Mouse (Mus musculus) liver, postnatal 0 days (tissue): ENCODE measurements around the gene Hnrnpul2. TPM values are rescaled to one million over a fixed set of nuclear protein-coding genes. Genes with fewer than 3 reads are reported as not detected.

Source experiments
- ATAC-seq: fragments of 200-750 bp; cut with Nextera tagmentation; 2 replicates; pipeline ENCODE4 v1.8.0; 2017; ENCODE audit warnings: mild to moderate bottlenecking, moderate library complexity
- DNase-seq: peaks from one replicate; pipeline ENCODE4 v3.0.0-alpha.2; 2016
- H3K27ac ChIP-seq: fragments of 300-500 bp; sonication (generic); 2 replicates; pipeline ENCODE4 v1.5.1; 2014; ENCODE audit warnings: antibody characterized with exemption, moderate library complexity, mild to moderate bottlenecking, low read depth
- H3K27me3 ChIP-seq: fragments of 300-500 bp; sonication (generic); 2 replicates; pipeline ENCODE4 v1.6.1; 2014; ENCODE audit warnings: low read length, control low read depth, mixed read lengths; ENCODE audit not compliant: insufficient read depth
- H3K36me3 ChIP-seq: fragments of 300-500 bp; sonication (generic); replicated peaks from 2 replicates; pipeline ENCODE4 v1.6.1; 2014; ENCODE audit warnings: mild to moderate bottlenecking, control low read depth, low read length, moderate library complexity, mixed read lengths; ENCODE audit not compliant: insufficient read depth
- H3K4me1 ChIP-seq: fragments of 300-500 bp; sonication (generic); 2 replicates; pipeline ENCODE4 v1.6.1; 2014; ENCODE audit warnings: antibody characterized with exemption, mild to moderate bottlenecking, control low read depth; ENCODE audit not compliant: insufficient read depth
- H3K4me2 ChIP-seq: fragments of 300-500 bp; sonication (generic); 2 replicates; pipeline ENCODE4 v1.6.1; 2014; ENCODE audit warnings: low read depth, mild to moderate bottlenecking, low read length, moderate library complexity, mixed read lengths
- H3K4me3 ChIP-seq: fragments of 300-500 bp; sonication (generic); 2 replicates; pipeline ENCODE4 v1.5.1; 2014; ENCODE audit warnings: low read depth, low read length
- H3K9ac ChIP-seq: fragments of 300-500 bp; sonication (generic); replicated peaks from 2 replicates; pipeline ENCODE4 v1.6.1; 2014; ENCODE audit warnings: mild to moderate bottlenecking, moderate library complexity
- H3K9me3 ChIP-seq: fragments of 300-500 bp; sonication (generic); 2 replicates; pipeline ENCODE4 v1.6.1; 2016; ENCODE audit warnings: mild to moderate bottlenecking, control low read depth, low read length, mixed read lengths
- CTCF ChIP-seq: sonication (generic); IDR thresholded peaks from 2 replicates; pipeline ENCODE4 v1.5.1; 2016; ENCODE audit warnings: antibody characterized with exemption, low read depth
- EP300 ChIP-seq: IDR thresholded peaks from 2 replicates; pipeline ENCODE4 v1.6.1; 2016; ENCODE audit warnings: antibody characterized with exemption, low read depth, mild to moderate bottlenecking
- WGBS: fragments of 180-500 bp; shearing (Covaris S2); extraction: QIAGEN DNeasy Blood & Tissue Kit; methylation state at CpG from one replicate; pipeline ENCODE4 v1.1.7; 2014; ENCODE audit not compliant: insufficient replicate concordance; 5-methylcytosine and 5-hydroxymethylcytosine counted together
- polyA plus RNA-seq: library from polyadenylated mRNA; unstranded; fragments of >200 nt; fragmentation: Nextera tagmentation; extraction: Ambion mirVana; gene quantifications from 2 replicates; pipeline ENCODE4 v1.2.1, GENCODE M21; 2015

Gene Hnrnpul2
- polyA plus RNA-seq, 1 experiment from 2014 or later, result 2.1 TPM

DNA sequence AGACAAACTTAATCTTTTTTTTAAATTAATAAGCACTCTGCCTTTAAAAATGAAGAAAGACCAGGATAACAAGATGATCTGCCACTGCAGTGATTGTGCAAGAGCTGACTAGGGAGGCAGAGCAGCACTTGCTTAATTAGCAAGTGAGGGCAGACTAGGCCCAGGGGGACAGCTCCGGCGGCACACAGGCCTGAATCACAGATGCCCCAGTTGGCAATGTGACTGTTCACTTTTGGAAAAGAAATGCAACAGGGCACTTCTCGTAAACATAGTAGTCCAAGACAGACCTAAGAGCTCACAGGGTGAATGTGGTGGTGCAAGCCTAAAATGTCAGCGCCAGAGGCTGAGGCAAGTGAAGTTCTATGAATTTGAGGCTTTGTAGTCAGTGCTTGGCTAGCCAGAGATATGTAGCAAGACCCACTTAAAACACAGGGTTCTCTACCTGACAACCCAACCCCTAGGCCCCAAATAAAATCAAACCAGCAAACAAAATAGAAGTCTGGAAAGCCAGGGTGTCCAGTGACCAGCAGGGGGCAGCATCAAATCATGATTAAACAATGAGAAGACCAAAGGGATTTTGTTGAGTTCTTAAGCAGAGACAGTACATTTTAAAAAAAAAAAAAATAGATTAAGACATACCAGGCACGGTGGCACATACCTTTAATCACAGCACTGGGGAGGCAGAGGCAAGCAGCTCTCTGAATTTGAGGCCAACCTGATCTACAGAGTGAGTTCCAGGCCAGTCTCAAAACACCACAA, 24.7 kb downstream of the Hnrnpul2 start:
- DNase-seq, result peak; percentile 83
- TF ChIP-seq CTCF (peak; percentile 82), EP300 (no peak)
- Histone ChIP-seq H3K9me3 (no peaks in the 10 kb centered on the region), H3K4me2 (no peak overlapping the region), H3K9ac (no peak overlapping the region), H3K4me3 (no peak overlapping the region), H3K27me3 (no peaks in the 10 kb centered on the region), H3K27ac (no peak overlapping the region), H3K4me1 (peaks cover 15% of the 10 kb centered on the region), H3K36me3 (peaks cover 24% of the 10 kb centered on the region)
- peak; percentile 22 for ATAC-seq
- 55% methylated on average over 5 of the region's 5 CpGs for WGBS

GRCm38 (mm10) chr19:8848356-8848755, 28.5 kb downstream of the Hnrnpul2 start:
- Histone ChIP-seq H3K27ac (no peak overlapping the region), H3K4me2 (no peak overlapping the region), H3K4me3 (no peak overlapping the region), H3K36me3 (peaks cover 20% of the 10 kb centered on the region), H3K9ac (no peak overlapping the region), H3K4me1 (no peaks in the 10 kb centered on the region), H3K9me3 (no peaks in the 10 kb centered on the region), H3K27me3 (no peaks in the 10 kb centered on the region)
- ATAC-seq (no peak), DNase-seq (no peak)
- TF ChIP-seq CTCF (no peak), EP300 (no peak)
- 81% methylated on average over 5 of the region's 5 CpGs for WGBS

DNA sequence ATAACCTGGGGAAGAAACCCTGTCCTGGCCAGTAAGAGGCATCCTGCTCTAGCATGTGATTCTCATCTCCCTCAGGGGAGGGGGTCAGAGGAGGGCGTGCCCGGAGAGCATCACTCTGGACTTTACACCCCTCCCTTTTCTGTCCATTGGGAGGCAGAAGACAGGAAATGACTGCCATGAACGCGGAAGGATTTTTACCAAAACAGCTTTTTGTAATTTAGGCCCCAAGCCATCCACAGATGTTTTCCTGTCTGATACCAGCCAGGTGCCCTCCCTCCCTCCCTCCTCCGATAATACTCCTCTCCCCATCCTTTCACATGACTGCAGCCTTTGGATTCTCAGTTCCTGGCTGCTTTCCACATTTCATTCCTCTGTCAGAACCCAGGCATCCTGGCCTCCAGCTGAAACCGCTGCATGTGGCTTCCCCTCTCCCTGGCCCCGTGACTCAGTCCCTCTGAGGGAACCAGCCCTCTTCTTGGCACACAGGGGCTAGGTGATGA, 30.6 kb downstream of the Hnrnpul2 start, which contains the start of gene Lrrn4cl:
Gene Lrrn4cl, plus strand, starts transcription at position 367 of the 500 bp plus-strand sequence.
- no peak for DNase-seq
- Histone ChIP-seq H3K27me3 (no peaks in the 10 kb centered on the region), H3K27ac (no peak within 1 kb of the TSS), H3K9ac (no peak within 1 kb of the TSS), H3K4me3 (no peak within 1 kb of the TSS), H3K4me1 (no peaks in the 10 kb centered on the region), H3K36me3 (peaks cover 20% of the 10 kb centered on the region), H3K4me2 (no peak within 1 kb of the TSS), H3K9me3 (no peaks in the 10 kb centered on the region)
- 40% methylated on average over 7 of the region's 7 CpGs for WGBS
- ATAC-seq, result peak; percentile 35; the same call in 1 of the 2 replicates
- TF ChIP-seq CTCF (no peak), EP300 (no peak)

DNA sequence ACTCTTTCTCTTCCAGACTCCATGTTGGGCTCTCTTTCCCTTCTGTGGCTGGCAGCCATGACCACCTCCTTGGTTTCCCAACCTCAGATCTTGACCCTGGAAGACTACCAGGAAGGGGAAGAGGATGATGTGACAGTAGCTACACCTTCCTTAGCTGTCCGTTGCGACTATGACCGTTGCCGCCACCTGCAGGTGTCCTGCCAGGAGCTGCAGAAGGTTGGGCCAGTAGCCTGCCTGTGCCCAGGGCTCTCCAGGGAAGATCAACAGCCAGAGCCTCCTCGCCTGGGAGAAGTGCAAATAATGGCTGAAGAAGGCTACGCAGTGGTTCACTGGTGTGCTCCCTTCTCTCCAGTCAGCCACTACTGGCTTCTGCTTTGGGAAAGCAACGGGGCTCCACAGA, 31.8 kb downstream of the Hnrnpul2 start:
- 54% methylated on average over 7 of the region's 7 CpGs for WGBS
- Histone ChIP-seq H3K4me2 (no peak overlapping the region), H3K36me3 (peaks cover 13% of the 10 kb centered on the region)

DNA sequence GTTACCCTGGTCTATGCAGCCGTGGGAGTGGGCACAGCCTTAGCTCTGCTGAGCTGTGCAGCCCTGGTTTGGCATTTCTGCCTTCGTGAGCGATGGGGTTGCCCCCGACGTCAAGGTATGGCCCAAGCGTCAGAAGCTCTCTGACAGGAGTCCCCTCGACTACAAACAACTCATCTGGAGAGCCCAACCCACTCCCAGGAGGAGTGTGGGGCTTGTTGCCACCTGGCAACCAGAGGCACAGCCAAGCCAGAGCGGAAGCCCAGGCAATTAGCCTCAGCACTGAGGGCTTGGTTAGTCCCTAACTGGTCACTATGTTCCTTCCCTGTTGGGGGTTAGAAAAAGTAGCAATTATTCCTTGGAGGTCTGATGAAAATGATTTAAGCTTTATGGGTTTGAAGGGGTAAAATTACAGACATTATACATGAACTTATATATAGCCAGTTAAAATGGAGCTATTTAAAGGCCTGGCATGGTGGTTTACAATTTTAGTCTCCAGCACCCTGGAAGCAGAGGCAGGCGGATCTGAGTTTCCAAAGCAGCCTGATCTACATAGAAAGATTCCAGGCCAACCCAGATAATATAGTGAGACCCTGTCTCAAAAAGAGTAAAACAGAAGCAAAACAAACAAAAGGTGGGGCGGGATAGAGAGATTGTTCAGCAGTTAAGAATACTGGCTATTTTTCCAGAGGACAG, 32.6 kb downstream of the Hnrnpul2 start:
- Histone ChIP-seq H3K36me3 (peaks cover 5% of the 10 kb centered on the region), H3K4me2 (no peak overlapping the region), H3K4me3 (no peak overlapping the region), H3K9me3 (no peaks in the 10 kb centered on the region), H3K27ac (no peak overlapping the region), H3K27me3 (no peaks in the 10 kb centered on the region), H3K4me1 (no peaks in the 10 kb centered on the region), H3K9ac (no peak overlapping the region)
- DNase-seq (no peak), ATAC-seq (no peak)
- no peak for TF ChIP-seq EP300
- no peak for TF ChIP-seq CTCF
- 62% methylated on average over 10 of the region's 10 CpGs for WGBS

More for the DNA sequence above, 31.8 kb downstream of the Hnrnpul2 start:
- Histone ChIP-seq H3K9ac (no peak overlapping the region), H3K9me3 (no peaks in the 10 kb centered on the region), H3K27me3 (no peaks in the 10 kb centered on the region), H3K4me3 (no peak overlapping the region), H3K27ac (no peak overlapping the region), H3K4me1 (no peaks in the 10 kb centered on the region)
- TF ChIP-seq CTCF (no peak), EP300 (no peak)
- DNase-seq (no peak), ATAC-seq (no peak)

GRCm38 (mm10) chr19:8853117-8853516, 33.3 kb downstream of the Hnrnpul2 start:
- Histone ChIP-seq H3K4me1 (no peaks in the 10 kb centered on the region), H3K9ac (no peak overlapping the region), H3K9me3 (no peaks in the 10 kb centered on the region), H3K4me2 (no peak overlapping the region), H3K36me3 (no peaks in the 10 kb centered on the region; the same call in 1 of the 2 replicates), H3K4me3 (no peak overlapping the region), H3K27ac (no peak overlapping the region), H3K27me3 (no peaks in the 10 kb centered on the region)
- DNase-seq (no peak), ATAC-seq (no peak)
- WGBS, result 73% methylated on average over 3 of the region's 3 CpGs
- TF ChIP-seq CTCF (no peak), EP300 (no peak)
